Mouse (Mus musculus) right cerebral cortex, adult 18-20 months (tissue): ENCODE data around the gene Adamts13.
A peak's percentile ranks its signal among the peaks of the same experiment; 100 is the strongest.

Experiments used
- DNase-seq: peaks from one replicate; pipeline ENCODE4 v3.0.0; 2022; ENCODE audit warnings: mixed read lengths

Adamts13 gene

GRCm38 (mm10) chr2:27038596-27038995 is 65.4 kb downstream of the Adamts13 start:
- DNase-seq: peak; percentile 64

- no peak for DNase-seq
Observed at GRCm38 (mm10) chr2:27039286-27039685, 66.1 kb downstream of the Adamts13 start.

- DNase-seq: no peak
Observed at GRCm38 (mm10) chr2:27042131-27042844, 69.1 kb downstream of the Adamts13 start.

DNA sequence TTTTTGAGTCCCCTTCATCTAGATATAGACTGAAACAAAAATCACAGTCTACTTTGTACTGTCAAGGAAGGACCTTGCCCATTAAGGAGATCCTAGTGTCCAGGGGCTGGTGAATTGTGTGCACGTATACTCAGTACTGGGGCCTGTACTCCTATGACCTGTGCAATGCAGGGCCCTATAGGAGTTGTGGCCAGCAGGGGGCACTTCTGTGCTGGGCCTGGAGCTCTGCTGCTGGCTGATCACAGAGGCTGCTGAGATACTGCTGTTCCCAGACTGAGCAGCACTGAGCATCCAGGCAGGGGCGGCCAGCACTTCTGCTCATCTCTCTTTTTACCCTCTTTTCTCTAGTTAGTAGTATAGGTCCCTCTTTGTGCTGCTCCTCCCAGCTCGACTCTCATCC is 70.2 kb downstream of the Adamts13 start:
- DNase-seq: peak; percentile 90

GRCm38 (mm10) chr2:27044166-27044565 is 71.0 kb downstream of the Adamts13 start:
- DNase-seq: no peak

GRCm38 (mm10) chr2:27044641-27045040 is 71.4 kb downstream of the Adamts13 start:
- DNase-seq: no peak

GRCm38 (mm10) chr2:27045979-27046770 is 73.0 kb downstream of the Adamts13 start:
- DNase-seq: no peak

GRCm38 (mm10) chr2:27049408-27049807 is 76.2 kb downstream of the Adamts13 start:
- no peak for DNase-seq

- no peak for DNase-seq
Observed at GRCm38 (mm10) chr2:27058251-27058650, 85.0 kb downstream of the Adamts13 start.

- DNase-seq: no peak
Observed at GRCm38 (mm10) chr2:27058751-27059150, 85.5 kb downstream of the Adamts13 start.

DNA sequence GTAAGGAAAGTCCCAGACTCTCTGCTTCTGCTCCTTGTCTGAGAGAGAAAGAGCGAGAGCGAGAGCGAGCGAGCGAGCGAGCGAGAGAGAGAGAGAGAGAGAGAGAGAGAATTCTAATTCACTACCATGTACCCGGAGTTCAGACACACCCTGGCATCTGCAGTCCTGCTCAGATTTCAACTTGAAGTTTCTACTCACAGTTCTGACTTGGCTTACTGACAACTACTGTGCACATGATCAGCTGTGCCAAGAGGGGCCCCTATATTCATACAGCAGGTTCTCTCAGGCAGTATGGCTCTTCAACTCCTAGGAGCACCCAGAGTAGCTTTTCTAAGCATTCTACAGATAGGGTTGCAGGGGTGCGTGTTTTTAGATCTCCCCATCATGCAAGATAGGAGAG is 86.0 kb downstream of the Adamts13 start:
- DNase-seq: no peak
